Mouse (Mus musculus) heart, embryonic 12.5 days (tissue): ENCODE data around the gene Prkar1a. TPM values are rescaled to one million over a fixed set of nuclear protein-coding genes. Genes with fewer than 3 reads are reported as not detected.

Experiments used
- ATAC-seq: fragments of 200-750 bp; cut with Nextera tagmentation; 2 replicates; pipeline ENCODE4 v1.8.0; 2017; ENCODE audit warnings: moderate TSS enrichment, moderate library complexity; ENCODE audit not compliant: insufficient number of reproducible peaks, low FRiP score
- H3K27ac ChIP-seq: fragments of 300-500 bp; sonication (generic); 2 replicates; pipeline ENCODE4 v1.5.1; 2016; ENCODE audit warnings: mild to moderate bottlenecking, moderate library complexity; ENCODE audit not compliant: poor library complexity, severe bottlenecking
- H3K27me3 ChIP-seq: fragments of 300-500 bp; sonication (generic); replicated peaks from 2 replicates; pipeline ENCODE4 v1.6.1; 2016; ENCODE audit warnings: mild to moderate bottlenecking, moderate library complexity
- H3K36me3 ChIP-seq: fragments of 300-500 bp; sonication (generic); 2 replicates; pipeline ENCODE4 v1.6.1; 2016; ENCODE audit warnings: mild to moderate bottlenecking, moderate library complexity
- H3K4me1 ChIP-seq: fragments of 300-500 bp; sonication (generic); replicated peaks from 2 replicates; pipeline ENCODE4 v1.6.1; 2016; ENCODE audit warnings: mild to moderate bottlenecking
- H3K4me2 ChIP-seq: fragments of 300-500 bp; sonication (generic); 2 replicates; pipeline ENCODE4 v1.6.1; 2016; ENCODE audit warnings: mild to moderate bottlenecking, moderate library complexity
- H3K4me3 ChIP-seq: fragments of 300-500 bp; sonication (generic); 2 replicates; pipeline ENCODE4 v1.5.1; 2016; ENCODE audit warnings: mild to moderate bottlenecking
- H3K9ac ChIP-seq: fragments of 300-500 bp; sonication (generic); 2 replicates; pipeline ENCODE4 v1.6.1; 2016; ENCODE audit warnings: mild to moderate bottlenecking, moderate library complexity
- H3K9me3 ChIP-seq: fragments of 300-500 bp; sonication (generic); replicated peaks from 2 replicates; pipeline ENCODE4 v1.6.1; 2016; ENCODE audit warnings: mild to moderate bottlenecking, moderate library complexity
- WGBS: fragments of 180-500 bp; shearing (Covaris S2); methylation state at CpG from one replicate; pipeline ENCODE4 v1.1.7; 2016; 5-methylcytosine and 5-hydroxymethylcytosine counted together
- polyA plus RNA-seq: library from polyadenylated mRNA; unstranded; fragments of >200 nt; fragmentation: Nextera tagmentation; extraction: Ambion mirVana; gene quantifications from 2 replicates; pipeline ENCODE4 v1.2.1, GENCODE M21; 2016

Prkar1a gene
- polyA plus RNA-seq, 1 experiment from 2014 or later: 507 TPM

- H3K27ac ChIP-seq: no peak overlapping the region
- peaks cover 4% of the 10 kb centered on the region; the same call in 1 of the 2 replicates for H3K9me3 ChIP-seq
- H3K9ac ChIP-seq: no peak overlapping the region
- peaks cover 8% of the 10 kb centered on the region; the same call in 1 of the 2 replicates for H3K4me1 ChIP-seq
- ATAC-seq: no peak
- 69% methylated on average over 5 of the region's 5 CpGs for WGBS
- no peak overlapping the region for H3K4me3 ChIP-seq
- H3K36me3 ChIP-seq: no peaks in the 10 kb centered on the region
- H3K4me2 ChIP-seq: no peak overlapping the region
- H3K27me3 ChIP-seq: no peaks in the 10 kb centered on the region
Observed at GRCm38 (mm10) chr11:109697089-109697643, 48.0 kb downstream of the Prkar1a start.

GRCm38 (mm10) chr11:109698740-109699139 lies 49.5 kb downstream of the Prkar1a start:
- Histone ChIP-seq H3K27me3 (no peaks in the 10 kb centered on the region), H3K4me2 (no peak overlapping the region), H3K4me1 (peaks cover 12% of the 10 kb centered on the region; the same call in 1 of the 2 replicates), H3K4me3 (no peak overlapping the region), H3K9ac (no peak overlapping the region), H3K27ac (no peak overlapping the region), H3K36me3 (no peaks in the 10 kb centered on the region), H3K9me3 (peaks cover 4% of the 10 kb centered on the region; the same call in 1 of the 2 replicates)
- no peak for ATAC-seq
- WGBS: 82% methylated on average over 10 of the region's 10 CpGs

GRCm38 (mm10) chr11:109699784-109700183 lies 50.6 kb downstream of the Prkar1a start:
- Histone ChIP-seq H3K4me1 (peaks cover 12% of the 10 kb centered on the region; the same call in 1 of the 2 replicates), H3K36me3 (no peaks in the 10 kb centered on the region), H3K27me3 (no peaks in the 10 kb centered on the region), H3K4me3 (no peak overlapping the region), H3K27ac (no peak overlapping the region), H3K4me2 (no peak overlapping the region), H3K9me3 (peaks cover 4% of the 10 kb centered on the region; the same call in 1 of the 2 replicates), H3K9ac (no peak overlapping the region)
- WGBS: 54% methylated on average over 2 of the region's 2 CpGs
- no peak for ATAC-seq

GRCm38 (mm10) chr11:109700761-109701160 lies 51.6 kb downstream of the Prkar1a start:
- no peaks in the 10 kb centered on the region for H3K36me3 ChIP-seq
- H3K4me3 ChIP-seq: no peak overlapping the region
- no peaks in the 10 kb centered on the region for H3K27me3 ChIP-seq
- peaks cover 4% of the 10 kb centered on the region; the same call in 1 of the 2 replicates for H3K9me3 ChIP-seq
- no peak overlapping the region for H3K9ac ChIP-seq
- H3K4me2 ChIP-seq: no peak overlapping the region
- WGBS: 53% methylated on average over 6 of the region's 6 CpGs
- no peak overlapping the region for H3K27ac ChIP-seq
- H3K4me1 ChIP-seq: peaks cover 21% of the 10 kb centered on the region
- ATAC-seq: no peak; the same call in 1 of the 2 replicates

- WGBS: 67% methylated on average over 10 of the region's 10 CpGs
- ATAC-seq: no peak
- Histone ChIP-seq H3K4me1 (peaks cover 31% of the 10 kb centered on the region), H3K9me3 (peaks cover 4% of the 10 kb centered on the region; the same call in 1 of the 2 replicates), H3K27me3 (no peaks in the 10 kb centered on the region), H3K4me2 (no peak overlapping the region), H3K36me3 (no peaks in the 10 kb centered on the region), H3K27ac (no peak overlapping the region), H3K4me3 (no peak overlapping the region), H3K9ac (no peak overlapping the region)
Observed at GRCm38 (mm10) chr11:109702031-109702815, 53.0 kb downstream of the Prkar1a start.

- peaks cover 4% of the 10 kb centered on the region; the same call in 1 of the 2 replicates for H3K9me3 ChIP-seq
- peaks cover 31% of the 10 kb centered on the region for H3K4me1 ChIP-seq
- WGBS: 73% methylated on average over 9 of the region's 9 CpGs
Observed at GRCm38 (mm10) chr11:109703845-109704244, 54.6 kb downstream of the Prkar1a start.

GRCm38 (mm10) chr11:109704311-109705205 lies 55.4 kb downstream of the Prkar1a start:
- Histone ChIP-seq H3K9me3 (peaks cover 3% of the 10 kb centered on the region; the same call in 1 of the 2 replicates), H3K27me3 (no peaks in the 10 kb centered on the region), H3K4me1 (peaks cover 31% of the 10 kb centered on the region), H3K9ac (no peak overlapping the region), H3K4me2 (no peak overlapping the region), H3K4me3 (no peak overlapping the region), H3K36me3 (no peaks in the 10 kb centered on the region), H3K27ac (no peak overlapping the region)
- no peak for ATAC-seq
- 90% methylated on average over 22 of the region's 22 CpGs for WGBS

More at GRCm38 (mm10) chr11:109703845-109704244, 54.6 kb downstream of the Prkar1a start:
- Histone ChIP-seq H3K36me3 (no peaks in the 10 kb centered on the region), H3K27me3 (no peaks in the 10 kb centered on the region), H3K9ac (no peak overlapping the region), H3K27ac (no peak overlapping the region), H3K4me3 (no peak overlapping the region), H3K4me2 (no peak overlapping the region)
- no peak for ATAC-seq

- 58% methylated on average over 9 of the region's 9 CpGs for WGBS
- Histone ChIP-seq H3K4me3 (no peak overlapping the region), H3K4me1 (peaks cover 31% of the 10 kb centered on the region), H3K27ac (peak overlapping the region; percentile 51), H3K36me3 (no peaks in the 10 kb centered on the region), H3K9ac (peak overlapping the region; percentile 28; the same call in 1 of the 2 replicates), H3K9me3 (no peaks in the 10 kb centered on the region), H3K27me3 (no peaks in the 10 kb centered on the region), H3K4me2 (peak overlapping the region; percentile 57)
- ATAC-seq: no peak
Observed at GRCm38 (mm10) chr11:109705336-109706054, 56.3 kb downstream of the Prkar1a start.

- peaks cover 27% of the 10 kb centered on the region for H3K4me1 ChIP-seq
- no peak overlapping the region for H3K4me3 ChIP-seq
- H3K4me2 ChIP-seq: peak overlapping the region; percentile 57
- H3K27ac ChIP-seq: peak overlapping the region; percentile 51
- no peaks in the 10 kb centered on the region for H3K27me3 ChIP-seq
- no peaks in the 10 kb centered on the region for H3K36me3 ChIP-seq
- H3K9me3 ChIP-seq: no peaks in the 10 kb centered on the region
- H3K9ac ChIP-seq: peak overlapping the region; percentile 28; the same call in 1 of the 2 replicates
- ATAC-seq: peak; percentile 71; the same call in 1 of the 2 replicates
- WGBS: 13% methylated on average over 9 of the region's 9 CpGs
Observed at GRCm38 (mm10) chr11:109706055-109706412, 56.8 kb downstream of the Prkar1a start.

GRCm38 (mm10) chr11:109706586-109706985 lies 57.4 kb downstream of the Prkar1a start:
- no peak overlapping the region for H3K27ac ChIP-seq
- H3K27me3 ChIP-seq: no peaks in the 10 kb centered on the region
- peaks cover 26% of the 10 kb centered on the region for H3K4me1 ChIP-seq
- no peak overlapping the region for H3K4me3 ChIP-seq
- WGBS: 77% methylated on average over 4 of the region's 4 CpGs
- ATAC-seq: no peak
- H3K9ac ChIP-seq: no peak overlapping the region
- no peaks in the 10 kb centered on the region for H3K9me3 ChIP-seq
- H3K36me3 ChIP-seq: no peaks in the 10 kb centered on the region
- H3K4me2 ChIP-seq: peak overlapping the region; percentile 57; the same call in 1 of the 2 replicates
